Mouse (Mus musculus): ENCODE results near the gene Col4a2. TPM values are rescaled to one million over a fixed set of nuclear protein-coding genes. Genes with fewer than 3 reads are reported as not detected.
"Not testable (repeated sequence)": the region's sequence is repeated elsewhere in the genome, so short reads cannot be mapped to it uniquely, and the experiment has no call there.

Gene Col4a2
- total RNA-seq, 2 experiments from 2014 or later: 86.4 to 93.6 TPM

DNA sequence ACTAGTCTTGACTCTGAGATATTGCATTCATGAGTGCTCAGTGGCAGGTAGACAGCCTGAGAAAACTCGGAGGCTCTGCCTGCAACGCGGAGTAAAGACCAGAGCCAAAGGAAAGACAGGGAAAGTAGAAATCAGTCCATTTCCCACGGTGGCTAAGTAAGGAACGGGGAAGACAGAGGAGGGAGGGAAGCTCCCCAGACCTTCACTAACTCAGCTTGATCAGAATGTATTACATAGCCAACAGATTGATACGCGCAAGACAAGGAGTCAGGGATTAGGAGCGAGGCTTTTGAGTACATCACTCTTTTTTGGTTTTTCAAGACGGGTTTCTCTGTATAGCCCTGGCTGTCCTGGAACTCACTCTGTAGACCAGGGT lies 164.6 kb downstream of the Col4a2 start:
- no peak for DNase-seq (ENCODE audit: low spot score in 2 of 2)

- DNase-seq (ENCODE audit: low spot score in 2 of 2): peak; percentile 34 to 68
Measured at GRCm38 (mm10) chr8:11477811-11478761, 165.5 kb downstream of the Col4a2 start, which contains the start of gene Rab20. Gene Rab20, minus strand, starts transcription at chr8:11478710.

DNA sequence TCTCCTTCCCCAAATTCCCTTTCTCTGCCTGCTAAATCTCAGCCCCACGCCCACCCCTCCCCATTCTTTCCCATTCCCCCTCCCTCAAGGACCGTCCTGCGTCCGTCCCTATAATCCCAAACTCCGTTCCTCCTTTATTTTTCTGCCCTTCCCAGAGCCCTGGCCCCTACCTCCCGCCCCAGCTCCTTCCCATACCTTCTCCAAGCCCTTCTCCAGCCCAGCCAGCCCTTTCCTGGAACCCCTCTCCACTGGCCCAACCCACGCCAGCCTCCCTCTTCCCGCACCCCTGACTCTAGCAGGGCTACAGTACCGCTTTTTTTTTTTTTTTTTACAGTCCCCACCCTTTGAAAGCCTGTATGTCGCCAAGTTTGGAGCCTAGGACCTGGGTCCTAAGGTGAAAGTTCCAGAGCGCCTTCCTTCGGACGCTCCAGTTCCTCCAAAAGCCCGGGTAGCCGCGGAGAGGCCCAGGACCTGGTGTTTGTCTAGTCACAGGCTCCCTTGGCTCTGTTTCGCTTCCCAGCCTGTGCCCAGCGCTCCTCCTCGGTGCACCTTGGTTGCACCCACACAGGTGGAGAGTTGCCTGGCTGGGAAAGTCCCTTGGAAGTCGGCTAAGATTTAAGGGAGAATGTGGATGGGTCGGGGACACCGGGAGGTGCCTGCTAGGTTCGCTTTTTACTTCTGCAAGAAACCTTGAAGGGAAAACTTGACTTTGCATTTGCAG lies 166.4 kb downstream of the Col4a2 start:
- no peak for DNase-seq (ENCODE audit: low spot score in 2 of 2)

- DNase-seq (ENCODE audit: low spot score in 2 of 2): no peak
Measured at GRCm38 (mm10) chr8:11479591-11479990, 167.0 kb downstream of the Col4a2 start.

GRCm38 (mm10) chr8:11481876-11482275 lies 169.3 kb downstream of the Col4a2 start:
- DNase-seq (ENCODE audit: low spot score in 2 of 2): no peak

DNA sequence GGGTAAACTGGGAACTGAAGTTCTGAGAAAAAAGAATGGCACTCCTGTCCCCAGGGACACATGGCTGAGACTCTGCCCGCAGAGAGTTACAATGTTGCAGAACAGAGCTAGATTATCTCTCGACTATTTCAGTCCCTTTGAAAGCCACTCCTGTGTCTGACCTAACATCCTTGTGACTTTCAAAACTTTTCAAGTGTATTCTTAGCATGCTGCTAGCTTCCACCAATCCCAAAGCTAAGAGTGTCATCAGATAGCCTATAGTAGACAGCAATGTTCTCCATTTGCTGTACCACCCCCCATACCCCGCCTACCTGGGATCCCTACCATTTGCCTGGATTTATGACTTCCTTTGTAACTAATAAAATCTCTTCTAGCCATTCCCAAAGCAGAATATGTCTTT lies 169.9 kb downstream of the Col4a2 start:
- DNase-seq (ENCODE audit: low spot score in 2 of 2): no peak

GRCm38 (mm10) chr8:11486142-11486541 lies 173.5 kb downstream of the Col4a2 start:
- DNase-seq (ENCODE audit: low spot score in 2 of 2): peak; percentile 82

GRCm38 (mm10) chr8:11487229-11487628 lies 174.6 kb downstream of the Col4a2 start:
- no peak for DNase-seq (ENCODE audit: low spot score in 2 of 2)

DNA sequence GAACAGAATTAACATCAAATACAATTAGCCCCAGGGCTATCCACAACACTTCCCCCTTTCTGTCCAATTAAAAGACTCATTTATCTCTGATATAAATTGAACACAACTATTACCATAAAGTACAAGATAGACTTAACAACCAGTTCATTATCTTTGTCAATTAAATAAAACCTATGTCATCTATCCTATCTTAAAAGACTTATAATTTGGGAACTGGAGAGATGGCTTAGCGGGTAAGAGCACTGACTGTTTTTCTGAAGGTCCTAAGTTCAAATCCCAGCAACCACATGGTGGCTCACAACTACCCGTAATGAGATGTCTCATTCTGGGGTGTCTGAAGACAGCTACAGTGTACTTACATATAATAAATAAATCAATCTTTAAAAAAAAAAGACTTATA lies 179.7 kb downstream of the Col4a2 start:
- not testable (repeated sequence) for DNase-seq (ENCODE audit: low spot score in 2 of 2)

- DNase-seq (ENCODE audit: low spot score in 2 of 2): peak; percentile 81 to 90
Measured at GRCm38 (mm10) chr8:11497017-11497990, 184.7 kb downstream of the Col4a2 start, which contains the start of gene Naxd. Gene Naxd, plus strand, starts transcription at chr8:11497506.

DNA sequence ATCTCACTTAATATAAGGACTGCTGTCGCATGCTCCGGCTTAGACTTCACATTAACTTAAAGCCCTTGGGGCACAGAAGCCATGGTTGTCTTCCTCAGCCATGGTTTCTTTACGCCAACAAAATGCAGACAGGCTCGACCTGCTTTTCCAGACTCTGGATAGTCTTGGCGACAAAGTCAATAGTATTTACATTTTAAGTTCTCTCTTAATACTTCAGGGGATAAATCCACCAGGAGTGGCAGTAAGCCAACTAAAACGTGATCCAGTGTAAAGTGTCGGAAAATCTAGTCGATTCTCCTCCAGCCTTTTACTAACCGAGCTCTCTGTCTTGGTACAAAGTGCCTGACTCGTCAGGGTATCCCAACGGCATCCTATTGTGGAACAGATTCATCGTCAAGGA lies 185.7 kb downstream of the Col4a2 start:
- DNase-seq (ENCODE audit: low spot score in 2 of 2): no peak

Other genes starting within 250 kb of the Col4a2 start
- 100 to 1,000 TPM; 125 to 139 TPM for gene Col4a1, start within 50 bp of the Col4a2 start, total RNA-seq (2021)
- gene Rab20, start 165.9 kb downstream of the Col4a2 start, total RNA-seq (2021): under 1 TPM; 0.71 to 0.94 TPM
- 10 to 100 TPM; 52.7 to 67.3 TPM for gene Naxd, start 184.7 kb downstream of the Col4a2 start, total RNA-seq (2021)
- 10 to 100 TPM; 26.1 to 28.6 TPM for gene Cars2, start 238.0 kb downstream of the Col4a2 start, total RNA-seq (2021)
- gene Ing1, start 242.8 kb downstream of the Col4a2 start, total RNA-seq (2021): 10 to 100 TPM; 35.6 to 39.5 TPM

Data from layer of hippocampus, postnatal 10 days (tissue).